Mouse (Mus musculus) stomach, embryonic 14.5 days (tissue): ENCODE data around the gene Gm17409. TPM values are rescaled to one million over a fixed set of nuclear protein-coding genes. Genes with fewer than 3 reads are reported as not detected.

ENCODE experiments used
- ATAC-seq: fragments of 200-750 bp; cut with Nextera tagmentation; 2 replicates; pipeline ENCODE4 v1.8.0; 2017; ENCODE audit warnings: low read depth, moderate TSS enrichment; ENCODE audit not compliant: insufficient number of reproducible peaks, insufficient read depth, low FRiP score
- H3K27ac ChIP-seq: fragments of 300-500 bp; sonication (generic); 2 replicates; pipeline ENCODE4 v1.5.1; 2014; ENCODE audit warnings: mild to moderate bottlenecking, low read length, moderate library complexity, mixed read lengths
- H3K27me3 ChIP-seq: fragments of 300-500 bp; sonication (generic); 2 replicates; pipeline ENCODE4 v1.6.1; 2014; ENCODE audit warnings: low read length, control low read depth, mixed read lengths; ENCODE audit not compliant: control insufficient read depth, insufficient read depth
- H3K36me3 ChIP-seq: fragments of 300-500 bp; sonication (generic); 2 replicates; pipeline ENCODE4 v1.6.1; 2014; ENCODE audit warnings: mild to moderate bottlenecking, control low read depth, low read length, moderate library complexity, mixed read lengths; ENCODE audit not compliant: control insufficient read depth, insufficient read depth
- H3K4me1 ChIP-seq: fragments of 300-500 bp; sonication (generic); 2 replicates; pipeline ENCODE4 v1.6.1; 2014; ENCODE audit warnings: low read length, control low read depth, mixed read lengths; ENCODE audit not compliant: control insufficient read depth, insufficient read depth
- H3K4me2 ChIP-seq: fragments of 300-500 bp; sonication (generic); replicated peaks from 2 replicates; pipeline ENCODE4 v1.6.1; 2014; ENCODE audit warnings: low read depth, low read length, control low read depth
- H3K4me3 ChIP-seq: fragments of 300-500 bp; sonication (generic); 2 replicates; pipeline ENCODE4 v1.5.1; 2014; ENCODE audit warnings: low read depth, low read length, control low read depth
- H3K9ac ChIP-seq: fragments of 300-500 bp; sonication (generic); replicated peaks from 2 replicates; pipeline ENCODE4 v1.6.1; 2014; ENCODE audit warnings: low read depth, mild to moderate bottlenecking, control low read depth, low read length, moderate library complexity, mixed read lengths
- H3K9me3 ChIP-seq: fragments of 300-500 bp; sonication (generic); 2 replicates; pipeline ENCODE4 v1.6.1; 2016; ENCODE audit warnings: low read depth, low read length, control low read depth; ENCODE audit not compliant: control insufficient read depth
- WGBS: fragments of 180-500 bp; shearing (Covaris S2); extraction: QIAGEN DNeasy Blood & Tissue Kit; methylation state at CpG from one replicate; pipeline ENCODE4 v1.1.7; 2014; 5-methylcytosine and 5-hydroxymethylcytosine counted together
- polyA plus RNA-seq: library from polyadenylated mRNA; unstranded; fragments of >200 nt; fragmentation: Nextera tagmentation; extraction: Ambion mirVana; gene quantifications from 2 replicates; pipeline ENCODE4 v1.2.1, GENCODE M21; 2014

The Gm17409 gene
- polyA plus RNA-seq, 1 experiment from 2014 or later = 0.26 TPM

DNA sequence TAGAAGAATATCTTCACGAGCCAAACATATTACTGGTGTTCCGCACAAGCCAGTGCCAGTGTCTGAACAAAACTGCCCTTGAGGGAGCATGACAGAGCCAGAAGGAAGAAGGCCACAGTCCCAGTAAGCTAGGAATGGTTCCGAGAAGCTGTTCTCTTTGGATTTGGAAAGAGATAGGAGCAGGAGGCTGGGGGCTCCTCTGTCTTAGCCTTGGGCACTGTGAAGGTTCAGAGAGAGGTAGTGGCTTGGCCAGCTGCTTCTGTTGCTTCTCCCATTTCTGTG, 17.3 kb downstream of the Gm17409 start:
- peaks cover 33% of the 10 kb centered on the region for H3K4me1 ChIP-seq
- no peak overlapping the region for H3K4me2 ChIP-seq
- no peak overlapping the region for H3K9ac ChIP-seq
- no peak for ATAC-seq
- WGBS = 58% methylated on average over 3 of the region's 3 CpGs
- H3K27ac ChIP-seq = peak overlapping the region; percentile 48; the same call in 1 of the 2 replicates
- no peaks in the 10 kb centered on the region for H3K36me3 ChIP-seq
- no peak overlapping the region for H3K4me3 ChIP-seq
- H3K27me3 ChIP-seq = no peaks in the 10 kb centered on the region
- H3K9me3 ChIP-seq = no peaks in the 10 kb centered on the region

DNA sequence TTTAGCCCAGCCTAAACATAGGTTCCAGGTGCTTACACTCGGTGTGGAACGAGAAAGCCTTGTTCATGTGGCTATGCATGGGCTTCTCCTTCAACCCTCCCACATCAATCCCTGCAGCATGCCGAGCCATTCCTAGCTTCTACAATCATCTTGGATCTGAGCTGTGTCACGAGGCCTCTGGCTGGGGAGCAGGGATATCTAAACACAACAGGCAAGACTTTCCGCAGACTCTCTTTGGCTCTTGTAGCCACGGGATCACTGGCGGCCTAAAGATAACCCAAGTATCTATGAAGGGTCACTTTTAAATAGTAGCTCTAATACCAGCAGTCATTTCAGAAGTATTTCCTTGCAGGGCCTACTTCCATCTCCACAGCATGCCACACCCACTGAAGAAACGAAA, 18.5 kb downstream of the Gm17409 start:
- H3K27me3 ChIP-seq = no peaks in the 10 kb centered on the region
- no peak for ATAC-seq
- H3K27ac ChIP-seq = no peak overlapping the region
- WGBS = 85% methylated on average over 8 of the region's 8 CpGs
- H3K9ac ChIP-seq = no peak overlapping the region
- peaks cover 33% of the 10 kb centered on the region for H3K4me1 ChIP-seq
- no peaks in the 10 kb centered on the region for H3K9me3 ChIP-seq
- no peaks in the 10 kb centered on the region for H3K36me3 ChIP-seq
- no peak overlapping the region for H3K4me3 ChIP-seq
- H3K4me2 ChIP-seq = no peak overlapping the region

DNA sequence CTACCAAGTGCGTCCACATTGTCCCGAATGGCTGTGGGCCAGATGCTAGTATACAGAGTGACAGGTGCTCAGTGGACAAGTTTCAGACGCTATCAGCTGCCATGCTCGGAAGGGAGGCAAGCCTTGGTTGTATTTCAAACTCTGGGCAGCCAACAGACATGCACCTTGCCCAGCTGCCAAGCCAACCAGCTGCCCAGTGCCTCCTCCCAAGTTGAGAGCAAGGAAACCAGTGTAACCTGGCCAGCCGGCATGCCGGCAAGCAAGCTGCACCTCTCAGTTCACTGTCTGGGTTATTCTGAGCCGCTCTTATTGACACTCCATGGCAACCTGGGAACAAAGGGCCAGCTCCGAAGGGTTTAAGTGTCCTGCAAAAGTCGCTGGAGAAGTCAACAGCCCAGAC, 19.4 kb downstream of the Gm17409 start:
- Histone ChIP-seq H3K4me2 (no peak overlapping the region), H3K4me3 (no peak overlapping the region), H3K27me3 (no peaks in the 10 kb centered on the region), H3K9me3 (no peaks in the 10 kb centered on the region), H3K27ac (no peak overlapping the region), H3K9ac (no peak overlapping the region), H3K4me1 (peaks cover 32% of the 10 kb centered on the region), H3K36me3 (no peaks in the 10 kb centered on the region)
- no peak for ATAC-seq
- 81% methylated on average over 9 of the region's 9 CpGs for WGBS

DNA sequence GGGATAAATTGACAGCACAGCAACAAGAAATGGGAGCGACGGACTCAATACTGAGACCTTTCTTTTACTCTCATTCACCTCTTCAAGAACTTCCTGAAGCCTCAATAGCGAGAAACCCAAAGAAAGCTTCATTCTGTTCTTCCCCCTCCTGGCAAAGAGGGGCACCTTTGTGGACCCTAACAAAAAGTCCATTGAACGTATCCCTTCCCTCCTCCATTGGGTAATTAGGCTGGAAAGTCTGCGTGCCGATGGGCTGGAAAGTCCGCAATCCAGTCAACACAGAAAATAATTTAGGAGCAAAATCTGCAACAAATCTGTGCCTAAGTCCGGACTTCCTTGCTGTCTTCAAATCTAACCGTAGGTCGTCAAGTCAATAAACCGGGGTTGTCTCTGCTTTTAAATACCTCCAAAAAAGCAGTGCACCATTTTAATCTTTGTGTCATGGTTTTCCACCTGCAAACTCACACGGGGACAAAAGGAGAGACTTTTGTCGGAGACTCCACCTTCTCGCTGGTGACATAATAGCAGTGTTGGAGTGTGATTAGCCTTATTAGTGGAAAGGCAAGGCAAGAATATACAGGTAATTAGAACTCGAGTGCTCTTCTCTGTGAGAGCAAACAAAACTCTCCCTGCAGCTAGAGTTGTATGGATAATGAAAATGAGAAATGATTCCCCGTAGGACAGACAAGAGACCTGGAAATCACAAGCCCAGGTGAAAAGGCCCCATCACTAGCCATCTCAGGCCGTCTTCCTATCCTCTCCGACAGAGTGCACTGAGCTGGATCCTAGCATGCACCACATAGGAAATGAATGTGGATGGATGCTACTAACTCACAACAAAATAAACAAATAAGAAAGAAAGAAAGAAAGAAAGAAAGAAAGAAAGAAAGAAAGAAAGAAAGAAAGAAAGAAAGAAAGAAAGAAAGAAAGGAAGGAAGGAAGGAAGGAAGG, 24.0 kb downstream of the Gm17409 start:
- H3K27ac ChIP-seq = no peak overlapping the region
- no peak overlapping the region for H3K4me2 ChIP-seq
- WGBS = 83% methylated on average over 18 of the region's 18 CpGs
- no peak for ATAC-seq
- no peaks in the 10 kb centered on the region for H3K9me3 ChIP-seq
- H3K4me1 ChIP-seq = 0 out of 2 replicates have a peak, but pooled peaks cover 5% of the 10 kb centered on the region
- H3K9ac ChIP-seq = no peak overlapping the region
- no peaks in the 10 kb centered on the region for H3K27me3 ChIP-seq
- no peaks in the 10 kb centered on the region for H3K36me3 ChIP-seq
- no peak overlapping the region for H3K4me3 ChIP-seq

DNA sequence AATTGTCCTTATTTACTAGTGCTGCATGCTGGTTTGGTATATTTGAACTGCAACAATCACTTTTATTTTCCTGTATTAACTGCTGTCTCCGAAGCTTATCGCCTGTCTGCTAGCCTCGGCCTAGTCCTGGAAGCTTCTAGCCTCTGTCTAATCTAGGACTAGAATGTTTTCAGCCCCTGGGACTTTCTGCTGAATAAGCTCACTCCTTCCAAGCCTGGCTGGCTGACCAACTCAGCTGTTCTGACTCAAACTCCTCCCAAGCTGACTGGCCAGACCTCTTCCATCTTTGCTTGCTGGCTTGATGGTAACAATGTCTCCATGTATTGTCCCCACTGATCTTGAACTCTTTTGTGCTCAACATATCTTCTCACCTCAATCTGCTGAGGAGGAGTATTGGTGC, 25.4 kb downstream of the Gm17409 start:
- H3K4me2 ChIP-seq = no peak overlapping the region
- 0 out of 2 replicates have a peak, but pooled peaks cover 5% of the 10 kb centered on the region for H3K4me1 ChIP-seq
- no peaks in the 10 kb centered on the region for H3K9me3 ChIP-seq
- no peak for ATAC-seq
- H3K27me3 ChIP-seq = no peaks in the 10 kb centered on the region
- no peak overlapping the region for H3K27ac ChIP-seq
- H3K9ac ChIP-seq = no peak overlapping the region
- 87% methylated on average over 3 of the region's 3 CpGs for WGBS
- H3K4me3 ChIP-seq = no peak overlapping the region
- H3K36me3 ChIP-seq = no peaks in the 10 kb centered on the region

DNA sequence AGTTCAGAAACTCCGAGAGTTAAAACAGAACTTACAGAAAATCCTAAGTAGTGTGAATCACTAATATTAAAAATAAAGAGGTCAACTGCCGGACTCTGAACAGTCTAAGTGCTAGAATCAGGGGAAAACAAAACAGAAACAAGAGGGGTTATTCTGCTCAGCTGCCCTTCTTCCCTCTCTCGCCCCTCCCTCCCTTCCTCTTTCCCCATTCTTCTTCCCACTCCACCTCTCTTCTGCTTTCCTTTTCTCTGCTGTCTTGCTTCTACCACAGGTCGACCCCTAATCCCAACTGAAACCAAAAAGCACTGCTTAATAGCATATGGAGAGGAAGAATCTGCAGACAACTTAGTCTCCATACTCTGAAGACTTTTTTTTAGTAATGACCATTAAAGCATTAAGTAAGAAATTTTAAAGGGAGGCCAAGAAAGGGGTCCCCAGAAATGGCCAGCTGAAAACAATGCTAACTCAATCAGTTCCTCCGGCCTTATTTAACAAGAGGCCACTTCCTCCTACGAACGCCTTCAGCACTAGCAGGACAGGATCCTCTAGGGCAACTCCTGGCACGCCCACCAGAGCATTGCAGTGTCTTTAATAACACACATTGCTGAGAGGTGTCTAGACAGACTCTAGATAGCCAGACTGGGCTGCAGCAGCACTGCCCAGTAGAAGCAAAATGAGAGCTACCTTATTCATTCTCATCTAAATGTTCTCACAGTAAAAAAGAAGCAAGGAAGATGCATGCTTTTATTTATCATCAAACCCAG, 26.9 kb downstream of the Gm17409 start:
- Histone ChIP-seq H3K4me2 (no peak overlapping the region), H3K36me3 (no peaks in the 10 kb centered on the region), H3K4me1 (0 out of 2 replicates have a peak, but pooled peaks cover 5% of the 10 kb centered on the region), H3K9me3 (no peaks in the 10 kb centered on the region), H3K9ac (no peak overlapping the region), H3K27ac (no peak overlapping the region), H3K27me3 (no peaks in the 10 kb centered on the region), H3K4me3 (no peak overlapping the region)
- ATAC-seq = no peak
- WGBS = 60% methylated on average over 8 of the region's 8 CpGs

DNA sequence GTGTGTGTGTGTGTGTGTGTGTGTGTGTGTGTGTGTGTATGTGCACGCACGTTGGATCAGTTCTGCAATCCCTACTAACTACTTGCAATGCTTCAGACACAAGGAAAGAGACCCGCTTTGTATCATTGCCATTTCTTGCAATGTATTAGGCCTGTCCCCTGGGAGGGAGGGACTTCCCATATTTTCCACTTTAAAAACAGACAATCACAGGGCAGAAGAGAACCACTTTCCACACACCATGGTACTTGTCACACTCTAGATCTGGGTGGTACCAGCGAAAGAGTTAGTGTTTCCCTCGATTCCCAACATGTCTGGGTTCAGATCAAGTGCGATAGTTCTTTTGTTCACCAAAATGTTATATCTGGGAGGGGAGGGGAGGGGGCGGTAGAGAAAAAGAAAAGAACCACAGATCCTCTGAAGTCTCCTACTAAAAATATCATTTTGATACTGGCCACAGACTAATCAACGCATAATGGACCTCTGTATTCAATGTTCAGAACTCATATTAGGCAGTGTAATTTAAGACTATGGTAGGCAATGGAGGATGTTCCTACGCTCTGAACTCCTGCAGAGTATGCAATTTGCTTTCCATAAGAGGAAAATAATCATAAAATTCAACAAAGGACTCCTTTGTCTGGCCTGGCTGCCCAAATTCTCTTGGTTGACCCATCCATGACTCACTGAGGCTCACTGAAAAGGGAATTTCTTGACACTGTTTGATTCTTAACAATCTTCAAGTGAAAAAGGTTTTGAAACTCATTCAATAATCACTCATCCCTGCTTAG, 35.6 kb downstream of the Gm17409 start:
- Histone ChIP-seq H3K27ac (no peak overlapping the region), H3K9me3 (no peaks in the 10 kb centered on the region), H3K9ac (no peak overlapping the region), H3K4me1 (no peaks in the 10 kb centered on the region), H3K4me3 (no peak overlapping the region), H3K4me2 (no peak overlapping the region), H3K27me3 (no peaks in the 10 kb centered on the region), H3K36me3 (no peaks in the 10 kb centered on the region)
- WGBS = 85% methylated on average over 9 of the region's 9 CpGs
- ATAC-seq = no peak

DNA sequence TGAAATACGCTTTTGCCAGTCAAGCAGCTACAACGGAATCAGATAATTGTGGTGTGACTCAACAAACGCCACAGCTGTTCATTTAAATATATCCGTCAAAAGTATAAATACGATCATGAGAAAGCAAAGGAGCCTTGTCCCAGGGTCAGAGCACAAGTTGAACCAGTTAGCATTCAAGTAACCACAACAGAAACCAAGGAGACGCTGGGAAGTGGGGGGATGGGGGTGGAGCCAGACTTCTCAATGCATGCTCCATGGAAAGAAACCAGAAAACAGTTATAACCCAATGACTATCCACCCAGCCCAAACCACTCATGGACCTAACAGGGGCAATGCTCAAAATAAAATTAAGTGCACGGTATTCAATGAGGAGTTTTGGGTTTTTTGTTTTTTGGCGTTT, 40.3 kb downstream of the Gm17409 start:
- Histone ChIP-seq H3K9ac (no peak overlapping the region), H3K4me1 (peaks cover 3% of the 10 kb centered on the region; the same call in 1 of the 2 replicates), H3K4me2 (no peak overlapping the region), H3K36me3 (no peaks in the 10 kb centered on the region), H3K27ac (no peak overlapping the region), H3K4me3 (no peak overlapping the region), H3K9me3 (no peaks in the 10 kb centered on the region), H3K27me3 (no peaks in the 10 kb centered on the region)
- no peak for ATAC-seq
- WGBS = 61% methylated on average over 8 of the region's 8 CpGs
